Mouse (Mus musculus) forebrain, embryonic 16.5 days (tissue): Measurements from ENCODE around the gene Sugp1. TPM values are rescaled to one million over a fixed set of nuclear protein-coding genes. Genes with fewer than 3 reads are reported as not detected.

ENCODE experiments used
- ATAC-seq: fragments of 200-750 bp; cut with Nextera tagmentation; 2 replicates; pipeline ENCODE4 v1.8.0; 2017; ENCODE audit warnings: mild to moderate bottlenecking, moderate library complexity
- H3K27ac ChIP-seq: fragments of 300-500 bp; sonication (generic); 2 replicates; pipeline ENCODE4 v1.5.1; 2014; ENCODE audit warnings: low read length, control low read depth
- H3K27me3 ChIP-seq: fragments of 300-500 bp; sonication (generic); replicated peaks from 2 replicates; pipeline ENCODE4 v1.6.1; 2014; ENCODE audit warnings: low read length; ENCODE audit not compliant: control insufficient read depth, insufficient read depth
- H3K36me3 ChIP-seq: fragments of 300-500 bp; sonication (generic); 2 replicates; pipeline ENCODE4 v1.6.1; 2014; ENCODE audit not compliant: control insufficient read depth, insufficient read depth
- H3K4me1 ChIP-seq: fragments of 300-500 bp; sonication (generic); replicated peaks from 2 replicates; pipeline ENCODE4 v1.6.1; 2014; ENCODE audit warnings: low read length; ENCODE audit not compliant: control insufficient read depth, insufficient read depth
- H3K4me2 ChIP-seq: fragments of 300-500 bp; sonication (generic); 2 replicates; pipeline ENCODE4 v1.6.1; 2014; ENCODE audit warnings: mild to moderate bottlenecking, low read length, control low read depth
- H3K4me3 ChIP-seq: fragments of 300-500 bp; sonication (generic); replicated peaks from 2 replicates; pipeline ENCODE4 v1.5.1; 2014; ENCODE audit warnings: mild to moderate bottlenecking, low read length, control low read depth
- H3K9ac ChIP-seq: fragments of 300-500 bp; sonication (generic); replicated peaks from 2 replicates; pipeline ENCODE4 v1.6.1; 2014; ENCODE audit warnings: low read depth, low read length, control low read depth
- H3K9me3 ChIP-seq: fragments of 300-500 bp; sonication (generic); 2 replicates; pipeline ENCODE4 v1.6.1; 2016; ENCODE audit warnings: low read length; ENCODE audit not compliant: control insufficient read depth
- WGBS: fragments of 180-500 bp; shearing (Covaris S2); extraction: QIAGEN DNeasy Blood & Tissue Kit; methylation state at CpG from one replicate; pipeline ENCODE4 v1.1.7; 2014; 5-methylcytosine and 5-hydroxymethylcytosine counted together
- microRNA-seq: library from miRNA; unstranded; fragments of <30 nt; microRNA quantifications from one replicate; pipeline ENCODE4, GENCODE M21; 2017
- polyA plus RNA-seq: library from polyadenylated mRNA; unstranded; fragments of >200 nt; fragmentation: Nextera tagmentation; extraction: Ambion mirVana; gene quantifications from 2 replicates; pipeline ENCODE4 v1.2.1, GENCODE M21; 2015

The Sugp1 gene
- polyA plus RNA-seq, 1 experiment from 2014 or later = 67.5 TPM

DNA sequence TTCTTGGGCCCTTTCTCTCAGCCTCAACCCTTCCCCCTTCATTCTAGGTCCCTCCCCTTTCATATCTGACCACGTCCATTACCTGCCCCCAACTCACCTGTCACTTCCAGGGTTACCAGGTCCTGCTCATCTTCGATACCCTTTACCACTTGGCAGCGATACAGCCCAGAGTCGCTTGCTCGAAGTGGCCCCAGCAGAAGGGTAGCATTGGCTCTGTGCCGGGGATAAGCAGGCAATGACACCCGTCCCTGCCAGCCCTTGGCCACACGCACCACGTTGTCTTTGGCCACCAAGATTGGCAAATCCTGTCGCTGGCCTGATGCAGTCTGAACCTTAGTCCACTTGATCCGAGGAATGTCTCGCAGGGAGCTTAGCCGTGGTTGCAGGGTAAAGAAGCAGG, 72.3 kb downstream of the Sugp1 start:
- WGBS = 69% methylated on average over 13 of the region's 13 CpGs
- Histone ChIP-seq H3K4me3 (no peak overlapping the region), H3K9ac (no peak overlapping the region), H3K9me3 (no peaks in the 10 kb centered on the region), H3K27me3 (no peaks in the 10 kb centered on the region), H3K36me3 (peaks cover 42% of the 10 kb centered on the region; the same call in 1 of the 2 replicates), H3K27ac (no peak overlapping the region), H3K4me1 (peaks cover 47% of the 10 kb centered on the region), H3K4me2 (no peak overlapping the region)
- no peak for ATAC-seq

GRCm38 (mm10) chr8:70117611-70118010, 75.0 kb downstream of the Sugp1 start:
- H3K27me3 ChIP-seq = no peaks in the 10 kb centered on the region
- no peak for ATAC-seq
- H3K27ac ChIP-seq = no peak overlapping the region
- H3K4me2 ChIP-seq = peak overlapping the region; percentile 80
- H3K9ac ChIP-seq = peak overlapping the region; percentile 43
- H3K36me3 ChIP-seq = peaks cover 18% of the 10 kb centered on the region; the same call in 1 of the 2 replicates
- H3K4me1 ChIP-seq = peaks cover 41% of the 10 kb centered on the region
- 16% methylated on average over 9 of the region's 9 CpGs for WGBS
- peak overlapping the region; percentile 25 for H3K4me3 ChIP-seq
- H3K9me3 ChIP-seq = no peaks in the 10 kb centered on the region

GRCm38 (mm10) chr8:70118726-70119700, 76.4 kb downstream of the Sugp1 start:
- H3K4me2 ChIP-seq = peak overlapping the region; percentile 80
- peak overlapping the region; percentile 93 for H3K27ac ChIP-seq
- H3K36me3 ChIP-seq = peaks cover 16% of the 10 kb centered on the region; the same call in 1 of the 2 replicates
- peak overlapping the region; percentile 76 for H3K4me3 ChIP-seq
- peaks cover 35% of the 10 kb centered on the region for H3K4me1 ChIP-seq
- H3K9ac ChIP-seq = peak overlapping the region; percentile 86
- H3K27me3 ChIP-seq = no peaks in the 10 kb centered on the region
- WGBS = 0% methylated on average over 17 of the region's 17 CpGs
- peak; percentile 91 for ATAC-seq
- no peaks in the 10 kb centered on the region for H3K9me3 ChIP-seq

- peaks cover 27% of the 10 kb centered on the region for H3K4me1 ChIP-seq
- H3K4me3 ChIP-seq = peak within 1 kb of the TSS; percentile 76
- ATAC-seq = peak; percentile 55
- H3K36me3 ChIP-seq = peaks cover 6% of the 10 kb centered on the region; the same call in 1 of the 2 replicates
- H3K27ac ChIP-seq = peak within 1 kb of the TSS; percentile 93
- peak within 1 kb of the TSS; percentile 86 for H3K9ac ChIP-seq
- peak within 1 kb of the TSS; percentile 80 for H3K4me2 ChIP-seq
- H3K27me3 ChIP-seq = no peaks in the 10 kb centered on the region
- H3K9me3 ChIP-seq = no peaks in the 10 kb centered on the region
- WGBS = under 1% methylated on average over 19 of the region's 19 CpGs
These were observed 78.1 kb downstream of the Sugp1 start, which contains the start of gene Ncan for GRCm38 (mm10) chr8:70120667-70121066. Gene Ncan, minus strand, starts transcription at chr8:70120873.

Small RNA genes lying within 50 kb of the gene (microRNA-seq; reads per million reads assigned to microRNA genes)
- 4.4 reads per million, percentile 19 among the genes with 10 or more reads in this experiment for gene Mir7066

Other genes with a start within 250 kb of the Sugp1 start
- 40.0 and 51.7 TPM in 2 replicates for gene Gmip, start 234.1 kb upstream of the Sugp1 start, polyA plus RNA-seq
- 0.73 and 0.84 TPM in 2 replicates for gene Lpar2, start 220.4 kb upstream of the Sugp1 start, polyA plus RNA-seq
- gene Pbx4, start 210.3 kb upstream of the Sugp1 start, polyA plus RNA-seq = 47.2 and 48.0 TPM in 2 replicates
- gene Cilp2, start 155.1 kb upstream of the Sugp1 start, polyA plus RNA-seq = 4.9 and 5.0 TPM in 2 replicates
- gene Tssk6, start 140.6 kb upstream of the Sugp1 start, polyA plus RNA-seq = 2.7 and 2.8 TPM in 2 replicates
- 144 and 145 TPM in 2 replicates for gene Ndufa13, start 140.3 kb upstream of the Sugp1 start, polyA plus RNA-seq
- 6.7 and 10.1 TPM in 2 replicates for gene Yjefn3, start 140.1 kb upstream of the Sugp1 start, polyA plus RNA-seq
- gene Gatad2a, start 46.4 kb upstream of the Sugp1 start, polyA plus RNA-seq = 22.6 and 23.5 TPM in 2 replicates
- 85.6 and 93.5 TPM in 2 replicates for gene Mau2, start 79 bp upstream of the Sugp1 start, polyA plus RNA-seq
- gene Tm6sf2, start 30.1 kb downstream of the Sugp1 start, polyA plus RNA-seq = 1.0 and 1.2 TPM in 2 replicates
- 0.25 and 0.63 TPM in 2 replicates for gene Hapln4, start 40.6 kb downstream of the Sugp1 start, polyA plus RNA-seq
- 145 and 166 TPM in 2 replicates for gene Ncan, start 78.1 kb downstream of the Sugp1 start, polyA plus RNA-seq
- 44.0 and 44.8 TPM in 2 replicates for gene Nr2c2ap, start 88.5 kb downstream of the Sugp1 start, polyA plus RNA-seq
- 10.5 and 14.4 TPM in 2 replicates for gene Rfxank, start 96.3 kb downstream of the Sugp1 start, polyA plus RNA-seq
- 48.1 and 60.0 TPM in 2 replicates for gene Borcs8, start 96.7 kb downstream of the Sugp1 start, polyA plus RNA-seq
- 0.34 and 0.81 TPM in 2 replicates for gene Mef2b, start 96.9 kb downstream of the Sugp1 start, polyA plus RNA-seq
- gene Tmem161a, start 129.5 kb downstream of the Sugp1 start, polyA plus RNA-seq = 58.4 and 67.7 TPM in 2 replicates
- gene Slc25a42, start 169.5 kb downstream of the Sugp1 start, polyA plus RNA-seq = 4.0 and 7.2 TPM in 2 replicates
- 87.6 and 104 TPM in 2 replicates for gene Sugp2, start 191.4 kb downstream of the Sugp1 start, polyA plus RNA-seq
- gene Armc6, start 191.7 kb downstream of the Sugp1 start, polyA plus RNA-seq = 101 and 109 TPM in 2 replicates
- 47.2 and 49.4 TPM in 2 replicates for gene Homer3, start 240.0 kb downstream of the Sugp1 start, polyA plus RNA-seq